Mouse (Mus musculus) lung, embryonic 15.5 days (tissue): ENCODE measurements at regions not wholly inside any gene's neighbourhood (a gene's known extent, or its start where the extent isn't known, plus 50 kb on each side); places are given as distances from the start of the nearest gene placed in this dataset.

ENCODE experiments used
- ATAC-seq: fragments of 200-750 bp; cut with Nextera tagmentation; 2 replicates; pipeline ENCODE4 v1.8.0; 2017; ENCODE audit warnings: moderate number of reproducible peaks, borderline replicate concordance; ENCODE audit not compliant: low FRiP score, low TSS enrichment; ENCODE audit errors: extremely low read depth
- H3K27ac ChIP-seq: fragments of 300-500 bp; sonication (generic); 2 replicates; pipeline ENCODE4 v1.5.1; 2015; ENCODE audit warnings: moderate library complexity, mild to moderate bottlenecking, inconsistent platforms
- H3K27me3 ChIP-seq: fragments of 300-500 bp; sonication (generic); 2 replicates; pipeline ENCODE4 v1.6.1; 2015; ENCODE audit warnings: inconsistent platforms
- H3K36me3 ChIP-seq: fragments of 300-500 bp; sonication (generic); 2 replicates; pipeline ENCODE4 v1.6.1; 2015; ENCODE audit warnings: inconsistent platforms
- H3K4me1 ChIP-seq: fragments of 300-500 bp; sonication (generic); 2 replicates; pipeline ENCODE4 v1.6.1; 2015; ENCODE audit warnings: inconsistent platforms
- H3K4me2 ChIP-seq: fragments of 300-500 bp; sonication (generic); 2 replicates; pipeline ENCODE4 v1.6.1; 2015; ENCODE audit warnings: inconsistent platforms, mild to moderate bottlenecking, moderate library complexity
- H3K4me3 ChIP-seq: fragments of 300-500 bp; sonication (generic); 2 replicates; pipeline ENCODE4 v1.5.1; 2015; ENCODE audit warnings: mild to moderate bottlenecking, inconsistent platforms
- H3K9ac ChIP-seq: fragments of 300-500 bp; sonication (generic); 2 replicates; pipeline ENCODE4 v1.6.1; 2015; ENCODE audit warnings: inconsistent platforms
- H3K9me3 ChIP-seq: fragments of 300-500 bp; sonication (generic); 2 replicates; pipeline ENCODE4 v1.6.1; 2016; ENCODE audit warnings: inconsistent platforms
- WGBS: fragments of 180-500 bp; shearing (Covaris S2); methylation state at CpG from one replicate; pipeline ENCODE4 v1.1.7; 2015; 5-methylcytosine and 5-hydroxymethylcytosine counted together

DNA sequence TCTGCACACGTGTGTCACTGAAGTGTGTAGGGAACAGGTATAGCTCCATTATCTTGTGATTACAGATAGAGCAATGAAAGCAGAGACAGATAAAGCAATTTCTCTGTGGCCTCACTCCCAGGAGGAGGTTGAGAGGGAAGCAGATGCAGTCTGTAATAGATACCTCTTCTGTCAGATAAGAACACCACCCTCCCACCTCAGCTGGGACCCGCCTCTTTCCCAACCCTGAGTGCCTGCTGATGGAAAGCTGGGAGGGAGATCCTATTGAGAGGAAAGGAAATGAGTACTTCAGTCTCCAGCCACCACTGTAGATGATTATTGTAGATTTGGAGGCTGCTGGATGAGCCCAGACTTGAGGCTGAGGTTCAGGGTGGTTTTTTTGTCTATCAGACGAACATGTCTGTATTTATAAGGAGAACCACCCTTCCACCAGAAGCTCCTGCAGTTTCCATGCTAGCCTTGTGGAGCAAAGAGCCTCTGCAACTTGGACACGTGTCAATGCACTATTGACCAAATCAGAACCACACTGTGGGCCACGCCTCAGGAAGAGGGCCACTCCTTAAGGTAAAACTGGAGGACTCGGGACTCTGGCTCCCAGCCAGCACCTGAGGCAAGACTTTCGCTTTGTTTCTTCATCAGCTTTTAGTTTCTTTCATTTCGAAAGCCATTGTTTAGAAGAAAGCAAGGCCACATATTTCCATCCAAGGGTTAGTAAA lies 55.3 kb upstream of the Plekha5 start:
- Histone ChIP-seq H3K27me3 (no peaks in the 10 kb centered on the region), H3K9me3 (no peaks in the 10 kb centered on the region), H3K36me3 (no peaks in the 10 kb centered on the region), H3K4me3 (no peak overlapping the region), H3K4me1 (peaks cover 6% of the 10 kb centered on the region; the same call in 1 of the 2 replicates), H3K4me2 (no peak overlapping the region), H3K9ac (no peak overlapping the region), H3K27ac (no peak overlapping the region)
- ATAC-seq, result peak; percentile 57; the same call in 1 of the 2 replicates
- WGBS, result 44% methylated on average over 8 of the region's 8 CpGs

DNA sequence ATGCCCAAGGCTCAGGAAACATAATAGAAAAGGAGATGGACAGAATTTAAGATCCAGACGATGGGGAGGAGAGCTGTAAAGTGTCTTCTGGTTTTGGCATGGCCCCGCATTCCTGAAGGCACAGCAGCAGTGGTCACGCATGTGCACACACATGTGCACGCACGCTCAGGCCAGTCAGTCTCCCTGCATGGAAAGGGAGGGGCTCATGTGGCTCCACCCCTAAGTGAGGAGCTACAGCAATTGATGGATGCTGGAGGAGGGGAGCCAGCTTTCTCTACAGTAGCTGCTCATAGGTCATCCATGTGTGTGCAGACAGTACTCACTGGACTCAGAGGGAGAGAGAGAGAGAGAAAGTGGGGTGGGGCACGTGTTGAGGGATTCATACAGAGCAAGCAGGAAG lies 56.6 kb upstream of the Plekha5 start:
- Histone ChIP-seq H3K27ac (no peak overlapping the region), H3K4me3 (no peak overlapping the region), H3K4me2 (no peak overlapping the region), H3K36me3 (no peaks in the 10 kb centered on the region), H3K9me3 (no peaks in the 10 kb centered on the region), H3K4me1 (peaks cover 6% of the 10 kb centered on the region; the same call in 1 of the 2 replicates), H3K27me3 (no peaks in the 10 kb centered on the region), H3K9ac (no peak overlapping the region)
- 87% methylated on average over 6 of the region's 6 CpGs for WGBS
- ATAC-seq, result 0 out of 2 replicates have a peak, but pooled peaks have one; percentile 35

DNA sequence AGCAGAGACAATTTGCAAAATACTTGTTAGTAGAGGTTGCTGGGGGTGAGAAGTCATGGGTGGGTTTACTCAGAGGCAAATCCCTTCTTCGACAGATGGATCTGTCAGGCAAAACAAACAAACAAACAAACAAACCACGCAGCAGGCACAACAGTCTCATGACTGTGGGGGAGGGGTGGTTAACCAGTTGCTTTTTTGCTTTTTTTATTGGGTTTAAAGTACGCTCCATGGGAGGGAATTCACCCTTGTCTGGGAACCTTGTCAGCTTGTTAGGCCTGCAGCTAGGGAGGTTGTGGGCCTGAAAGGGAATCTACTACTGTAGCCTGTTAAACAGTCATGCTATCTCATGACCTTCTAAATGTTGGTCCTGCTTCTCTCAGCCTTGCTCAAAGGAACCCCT lies 57.1 kb upstream of the Plekha5 start:
- H3K27ac ChIP-seq, result no peak overlapping the region
- WGBS, result 40% methylated on average over 3 of the region's 3 CpGs
- no peak for ATAC-seq
- no peak overlapping the region for H3K4me3 ChIP-seq
- H3K9ac ChIP-seq, result no peak overlapping the region
- no peaks in the 10 kb centered on the region for H3K36me3 ChIP-seq
- no peaks in the 10 kb centered on the region for H3K9me3 ChIP-seq
- H3K4me1 ChIP-seq, result peaks cover 6% of the 10 kb centered on the region; the same call in 1 of the 2 replicates
- no peaks in the 10 kb centered on the region for H3K27me3 ChIP-seq
- no peak overlapping the region for H3K4me2 ChIP-seq

GRCm38 (mm10) chr6:140360996-140361395 lies 62.9 kb upstream of the Plekha5 start:
- Histone ChIP-seq H3K9ac (no peak overlapping the region), H3K4me1 (no peaks in the 10 kb centered on the region), H3K27ac (no peak overlapping the region), H3K36me3 (no peaks in the 10 kb centered on the region), H3K4me3 (no peak overlapping the region), H3K27me3 (no peaks in the 10 kb centered on the region), H3K4me2 (no peak overlapping the region), H3K9me3 (no peaks in the 10 kb centered on the region)
- ATAC-seq, result no peak
- WGBS, result 65% methylated on average over 4 of the region's 4 CpGs

GRCm38 (mm10) chr6:140357901-140358300 lies 66.0 kb upstream of the Plekha5 start:
- Histone ChIP-seq H3K4me3 (no peak overlapping the region), H3K27ac (no peak overlapping the region), H3K9ac (no peak overlapping the region), H3K9me3 (no peaks in the 10 kb centered on the region), H3K4me2 (no peak overlapping the region), H3K27me3 (no peaks in the 10 kb centered on the region), H3K4me1 (peaks cover 6% of the 10 kb centered on the region), H3K36me3 (no peaks in the 10 kb centered on the region)
- 76% methylated on average over 2 of the region's 2 CpGs for WGBS
- ATAC-seq, result no peak

DNA sequence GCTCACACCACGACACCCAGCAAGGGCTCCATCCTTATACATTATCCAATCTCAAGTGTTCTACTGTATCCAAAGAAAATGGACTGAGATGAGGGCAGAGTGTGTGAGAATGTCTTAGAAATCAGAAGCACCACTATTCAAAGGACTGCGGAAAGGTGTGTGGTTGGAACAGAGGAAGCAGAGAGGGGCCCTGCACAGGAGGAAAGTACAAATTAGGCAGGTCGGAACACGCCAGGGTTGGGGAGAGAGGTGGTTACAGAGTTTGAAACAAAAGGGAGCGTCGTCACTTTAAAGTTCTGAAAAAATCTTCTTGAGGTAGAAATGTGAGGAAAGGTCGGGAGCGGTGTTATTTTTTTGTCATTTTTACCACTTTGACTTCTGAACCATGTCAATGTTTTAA lies 66.6 kb upstream of the Plekha5 start:
- no peak overlapping the region for H3K9ac ChIP-seq
- no peak overlapping the region for H3K4me2 ChIP-seq
- no peaks in the 10 kb centered on the region for H3K9me3 ChIP-seq
- no peak for ATAC-seq
- 77% methylated on average over 8 of the region's 8 CpGs for WGBS
- H3K4me3 ChIP-seq, result no peak overlapping the region
- no peaks in the 10 kb centered on the region for H3K27me3 ChIP-seq
- H3K4me1 ChIP-seq, result peaks cover 6% of the 10 kb centered on the region
- no peak overlapping the region for H3K27ac ChIP-seq
- no peaks in the 10 kb centered on the region for H3K36me3 ChIP-seq

- Histone ChIP-seq H3K27me3 (no peaks in the 10 kb centered on the region), H3K4me3 (no peak overlapping the region), H3K27ac (peak overlapping the region; percentile 70), H3K36me3 (no peaks in the 10 kb centered on the region), H3K9me3 (no peaks in the 10 kb centered on the region), H3K4me1 (peaks cover 6% of the 10 kb centered on the region), H3K9ac (no peak overlapping the region), H3K4me2 (no peak overlapping the region; the same call in 1 of the 2 replicates)
- peak; percentile 71 for ATAC-seq
- 19% methylated on average over 6 of the region's 6 CpGs for WGBS
These were observed 69.8 kb upstream of the Plekha5 start for GRCm38 (mm10) chr6:140354082-140354481.

DNA sequence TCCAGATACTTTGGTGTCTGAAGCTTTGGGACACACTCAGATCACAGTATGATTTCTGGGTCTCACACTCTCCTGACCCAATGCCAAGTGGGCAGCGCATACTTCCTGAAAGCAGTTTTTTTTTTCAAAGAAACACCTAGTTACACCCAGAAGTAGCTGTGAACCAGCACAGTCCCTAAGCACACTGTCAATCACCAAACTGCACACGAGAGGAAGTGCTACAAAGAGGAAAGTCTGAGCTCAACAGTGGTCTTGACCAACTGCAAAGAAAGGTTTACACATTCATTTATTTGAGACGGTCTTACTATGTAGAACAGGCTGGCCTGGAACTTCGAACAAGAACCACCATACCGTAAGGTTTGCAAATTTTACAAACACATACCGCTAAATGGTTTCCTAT lies 70.2 kb upstream of the Plekha5 start:
- Histone ChIP-seq H3K9ac (no peak overlapping the region), H3K4me3 (no peak overlapping the region), H3K36me3 (no peaks in the 10 kb centered on the region), H3K4me2 (no peak overlapping the region; the same call in 1 of the 2 replicates), H3K4me1 (peaks cover 6% of the 10 kb centered on the region), H3K9me3 (no peaks in the 10 kb centered on the region), H3K27me3 (no peaks in the 10 kb centered on the region), H3K27ac (peak overlapping the region; percentile 51)
- ATAC-seq, result peak; percentile 49; the same call in 1 of the 2 replicates
- 30% methylated on average over 6 of the region's 6 CpGs for WGBS

DNA sequence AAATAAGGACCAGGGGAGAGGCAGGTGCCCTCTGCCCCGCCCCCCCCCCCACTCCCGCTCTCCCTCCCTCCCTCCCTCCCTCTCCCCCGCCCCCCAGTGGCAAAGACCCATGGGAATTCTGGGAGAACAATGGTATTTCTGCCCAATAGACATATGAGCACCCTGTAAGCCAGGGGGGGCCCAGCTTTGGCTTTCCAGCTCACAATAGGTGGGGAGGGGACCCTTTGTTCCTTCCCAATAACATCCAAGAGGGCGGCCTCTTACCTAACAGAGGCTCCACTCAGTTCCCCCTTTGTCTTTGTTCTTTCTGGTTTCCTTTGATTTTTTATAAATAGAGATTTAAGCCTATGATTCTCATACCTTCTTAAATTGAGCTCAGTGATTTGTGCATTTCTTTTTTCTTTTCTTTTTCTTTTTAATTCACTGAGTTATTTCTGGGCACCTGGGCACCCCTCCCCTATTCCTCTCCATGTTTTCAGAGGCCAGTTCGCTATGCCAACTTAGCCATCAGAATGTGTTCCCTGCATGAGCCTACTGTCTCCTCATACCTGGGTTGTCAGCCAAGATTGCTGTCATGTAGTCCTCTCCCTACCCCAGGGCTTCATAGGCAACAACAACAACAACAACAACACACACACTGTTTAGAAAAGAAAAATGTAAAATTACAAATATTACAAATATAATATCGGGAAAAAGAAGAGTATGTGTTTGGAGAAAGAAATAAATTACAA lies 72.3 kb upstream of the Plekha5 start:
- no peaks in the 10 kb centered on the region for H3K36me3 ChIP-seq
- no peak overlapping the region for H3K9ac ChIP-seq
- no peaks in the 10 kb centered on the region for H3K27me3 ChIP-seq
- no peak overlapping the region for H3K4me2 ChIP-seq
- ATAC-seq, result no peak
- H3K27ac ChIP-seq, result no peak overlapping the region
- H3K9me3 ChIP-seq, result no peaks in the 10 kb centered on the region
- peaks cover 6% of the 10 kb centered on the region for H3K4me1 ChIP-seq
- WGBS, result 70% methylated on average over 5 of the region's 6 CpGs
- no peak overlapping the region for H3K4me3 ChIP-seq

DNA sequence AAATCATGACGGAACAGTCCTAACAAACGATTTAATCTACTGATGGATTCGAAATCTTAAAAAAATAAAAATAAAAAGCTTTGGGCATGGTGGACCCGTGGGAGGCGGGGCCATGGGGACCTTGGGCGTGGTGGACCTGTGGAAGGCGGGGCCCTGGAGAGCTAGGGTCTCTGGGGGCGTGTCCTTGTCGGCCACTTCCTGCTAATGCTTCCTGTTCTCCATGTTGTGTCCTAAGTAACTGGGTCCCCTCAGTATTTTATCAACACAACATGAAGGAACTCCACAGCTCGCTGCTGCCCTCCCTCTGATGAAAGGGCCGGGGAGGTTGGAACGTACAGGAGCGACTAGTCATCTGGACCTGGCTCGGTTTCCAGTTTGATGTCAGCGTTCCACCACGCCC lies 75.3 kb upstream of the Plekha5 start:
- Histone ChIP-seq H3K4me1 (peaks cover 4% of the 10 kb centered on the region), H3K9me3 (no peaks in the 10 kb centered on the region), H3K4me2 (no peak overlapping the region), H3K9ac (no peak overlapping the region), H3K27ac (no peak overlapping the region), H3K36me3 (no peaks in the 10 kb centered on the region), H3K4me3 (no peak overlapping the region), H3K27me3 (no peaks in the 10 kb centered on the region)
- WGBS, result 88% methylated on average over 16 of the region's 16 CpGs
- ATAC-seq, result 0 out of 2 replicates have a peak, but pooled peaks have one; percentile 29

GRCm38 (mm10) chr6:140346929-140347328 lies 76.9 kb upstream of the Plekha5 start:
- Histone ChIP-seq H3K27me3 (no peaks in the 10 kb centered on the region), H3K4me2 (no peak overlapping the region), H3K4me3 (no peak overlapping the region), H3K36me3 (no peaks in the 10 kb centered on the region), H3K9me3 (no peaks in the 10 kb centered on the region), H3K27ac (no peak overlapping the region), H3K4me1 (no peaks in the 10 kb centered on the region), H3K9ac (no peak overlapping the region)
- WGBS, result 78% methylated on average over 6 of the region's 6 CpGs
- no peak for ATAC-seq

DNA sequence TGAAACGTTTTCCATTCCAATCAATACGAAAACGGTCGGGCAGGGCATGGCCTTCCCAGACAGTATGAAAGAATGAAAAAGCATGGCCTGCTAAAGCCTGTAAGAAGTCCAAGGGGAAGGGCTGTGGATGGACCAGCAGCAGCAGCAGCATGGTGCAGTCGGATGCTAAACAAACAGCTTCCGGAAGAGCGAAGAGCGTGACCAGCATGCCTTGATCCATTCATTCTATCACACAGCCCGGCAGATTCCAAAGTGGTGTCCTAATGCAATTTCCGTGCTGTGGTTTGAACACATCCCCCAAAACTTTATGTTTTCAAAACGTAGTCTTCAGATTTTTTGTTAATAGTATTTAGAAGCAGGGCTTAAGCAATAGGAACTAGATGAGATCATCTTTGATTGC lies 80.2 kb upstream of the Plekha5 start:
- Histone ChIP-seq H3K36me3 (no peaks in the 10 kb centered on the region), H3K27me3 (no peaks in the 10 kb centered on the region), H3K4me1 (peaks cover under 1% of the 10 kb centered on the region; the same call in 1 of the 2 replicates), H3K4me2 (no peak overlapping the region), H3K27ac (no peak overlapping the region), H3K4me3 (no peak overlapping the region), H3K9me3 (no peaks in the 10 kb centered on the region), H3K9ac (no peak overlapping the region)
- 80% methylated on average over 11 of the region's 11 CpGs for WGBS
- ATAC-seq, result no peak
